Mouse (Mus musculus) lung, postnatal 0 days (tissue): ENCODE results near the gene Pgpep1. TPM values are rescaled to one million over a fixed set of nuclear protein-coding genes. Genes with fewer than 3 reads are reported as not detected.
A peak's percentile ranks its signal among the peaks of the same experiment; 100 is the strongest.

Experiments
- ATAC-seq: fragments of 200-750 bp; cut with Nextera tagmentation; 2 replicates; pipeline ENCODE4 v1.8.0; 2017; ENCODE audit warnings: moderate library complexity
- DNase-seq: peaks from one replicate; pipeline ENCODE4 v3.0.0-alpha.2; 2016; ENCODE audit warnings: low spot score
- H3K27ac ChIP-seq: fragments of 300-500 bp; sonication (generic); 2 replicates; pipeline ENCODE4 v1.5.1; 2014; ENCODE audit warnings: antibody characterized with exemption, mild to moderate bottlenecking, low read length, mixed read lengths
- H3K27me3 ChIP-seq: fragments of 300-500 bp; sonication (generic); replicated peaks from 2 replicates; pipeline ENCODE4 v1.6.1; 2014; ENCODE audit warnings: low read length, mixed read lengths; ENCODE audit not compliant: insufficient read depth
- H3K36me3 ChIP-seq: fragments of 300-500 bp; sonication (generic); 2 replicates; pipeline ENCODE4 v1.6.1; 2014; ENCODE audit warnings: low read length, mixed read lengths; ENCODE audit not compliant: insufficient read depth
- H3K4me1 ChIP-seq: fragments of 300-500 bp; sonication (generic); 2 replicates; pipeline ENCODE4 v1.6.1; 2014; ENCODE audit warnings: antibody characterized with exemption, low read depth, low read length, mixed read lengths; ENCODE audit not compliant: insufficient read depth
- H3K4me2 ChIP-seq: fragments of 300-500 bp; sonication (generic); replicated peaks from 2 replicates; pipeline ENCODE4 v1.6.1; 2014; ENCODE audit warnings: low read depth, mild to moderate bottlenecking, low read length, moderate library complexity, mixed read lengths
- H3K4me3 ChIP-seq: fragments of 300-500 bp; sonication (generic); 2 replicates; pipeline ENCODE4 v1.5.1; 2014; ENCODE audit warnings: low read depth, low read length
- H3K9ac ChIP-seq: fragments of 300-500 bp; sonication (generic); replicated peaks from 2 replicates; pipeline ENCODE4 v1.6.1; 2014; ENCODE audit warnings: low read depth, mild to moderate bottlenecking
- H3K9me3 ChIP-seq: fragments of 300-500 bp; sonication (generic); 2 replicates; pipeline ENCODE4 v1.6.1; 2016; ENCODE audit warnings: low read length, mixed read lengths
- CTCF ChIP-seq: IDR thresholded peaks from 2 replicates; pipeline ENCODE4 v1.5.1; 2016; ENCODE audit warnings: antibody characterized with exemption, mild to moderate bottlenecking
- EP300 ChIP-seq: IDR thresholded peaks from 2 replicates; pipeline ENCODE4 v1.6.1; 2016; ENCODE audit warnings: antibody characterized with exemption, mild to moderate bottlenecking, control low read depth
- WGBS: fragments of 180-500 bp; shearing (Covaris S2); extraction: QIAGEN DNeasy Blood & Tissue Kit; methylation state at CpG from one replicate; pipeline ENCODE4 v1.1.7; 2014; 5-methylcytosine and 5-hydroxymethylcytosine counted together
- polyA plus RNA-seq: library from polyadenylated mRNA; unstranded; fragments of >200 nt; fragmentation: Nextera tagmentation; extraction: Ambion mirVana; gene quantifications from 2 replicates; pipeline ENCODE4 v1.2.1, GENCODE M21; 2015

Gene Pgpep1
- polyA plus RNA-seq, 1 experiment from 2014 or later: 32.9 TPM

GRCm38 (mm10) chr8:70653226-70653625 lies 7.0 kb downstream of the Pgpep1 start:
- DNase-seq (peak; percentile 81), ATAC-seq (peak; percentile 31; the same call in 1 of the 2 replicates)
- Histone ChIP-seq H3K27ac (no peak overlapping the region), H3K9ac (no peak overlapping the region), H3K27me3 (no peaks in the 10 kb centered on the region), H3K9me3 (no peaks in the 10 kb centered on the region), H3K4me3 (no peak overlapping the region), H3K4me1 (peaks cover 15% of the 10 kb centered on the region; the same call in 1 of the 2 replicates), H3K4me2 (no peak overlapping the region), H3K36me3 (peaks cover 29% of the 10 kb centered on the region)
- peak; percentile 87 for TF ChIP-seq CTCF
- TF ChIP-seq EP300: peak; percentile 67
- WGBS: 43% methylated on average over 2 of the region's 2 CpGs

GRCm38 (mm10) chr8:70650351-70650750 lies 9.8 kb downstream of the Pgpep1 start:
- DNase-seq: no peak
- no peak for TF ChIP-seq CTCF
- no peak for TF ChIP-seq EP300
- peaks cover 26% of the 10 kb centered on the region; the same call in 1 of the 2 replicates for H3K4me1 ChIP-seq
- H3K4me3 ChIP-seq: no peak overlapping the region
- H3K36me3 ChIP-seq: peaks cover 20% of the 10 kb centered on the region
- H3K9ac ChIP-seq: no peak overlapping the region
- no peak overlapping the region for H3K27ac ChIP-seq
- H3K27me3 ChIP-seq: no peaks in the 10 kb centered on the region
- no peak overlapping the region for H3K4me2 ChIP-seq
- WGBS: 94% methylated on average over 17 of the region's 17 CpGs
- no peak for ATAC-seq
- H3K9me3 ChIP-seq: no peaks in the 10 kb centered on the region

- H3K4me2 ChIP-seq: no peak overlapping the region
- no peak overlapping the region for H3K4me3 ChIP-seq
- DNase-seq: peak; percentile 93
- H3K36me3 ChIP-seq: peaks cover 20% of the 10 kb centered on the region
- TF ChIP-seq CTCF: peak; percentile 5; the same call in 1 of the 2 replicates
- peak; percentile 82 for TF ChIP-seq EP300
- H3K27ac ChIP-seq: peak overlapping the region; percentile 34; the same call in 1 of the 2 replicates
- H3K9me3 ChIP-seq: no peaks in the 10 kb centered on the region
- WGBS: 15% methylated on average over 4 of the region's 4 CpGs
- H3K27me3 ChIP-seq: no peaks in the 10 kb centered on the region
- peak; percentile 85 for ATAC-seq
- H3K9ac ChIP-seq: no peak overlapping the region
- H3K4me1 ChIP-seq: peaks cover 26% of the 10 kb centered on the region; the same call in 1 of the 2 replicates
Observed at GRCm38 (mm10) chr8:70649324-70649723, 10.9 kb downstream of the Pgpep1 start.

- DNase-seq: no peak
- Histone ChIP-seq H3K4me1 (peaks cover 26% of the 10 kb centered on the region; the same call in 1 of the 2 replicates), H3K9ac (no peak overlapping the region), H3K27ac (peak overlapping the region; percentile 34), H3K4me3 (no peak overlapping the region), H3K9me3 (no peaks in the 10 kb centered on the region), H3K27me3 (no peaks in the 10 kb centered on the region), H3K4me2 (no peak overlapping the region), H3K36me3 (peaks cover 20% of the 10 kb centered on the region)
- 50% methylated on average over 3 of the region's 3 CpGs for WGBS
- peak; percentile 14 for ATAC-seq
- TF ChIP-seq CTCF (no peak), EP300 (no peak)
Observed at GRCm38 (mm10) chr8:70648921-70649320, 11.3 kb downstream of the Pgpep1 start.

GRCm38 (mm10) chr8:70648164-70648442 lies 12.1 kb downstream of the Pgpep1 start:
- no peaks in the 10 kb centered on the region for H3K27me3 ChIP-seq
- no peak for DNase-seq
- TF ChIP-seq CTCF (no peak), EP300 (no peak)
- H3K36me3 ChIP-seq: peaks cover 20% of the 10 kb centered on the region
- H3K4me3 ChIP-seq: no peak overlapping the region
- peaks cover 26% of the 10 kb centered on the region; the same call in 1 of the 2 replicates for H3K4me1 ChIP-seq
- no peak overlapping the region for H3K27ac ChIP-seq
- WGBS: 28% methylated on average over 1 of the region's 1 CpGs
- H3K4me2 ChIP-seq: no peak overlapping the region
- ATAC-seq: no peak
- H3K9ac ChIP-seq: no peak overlapping the region
- no peaks in the 10 kb centered on the region for H3K9me3 ChIP-seq

- no peaks in the 10 kb centered on the region for H3K9me3 ChIP-seq
- H3K4me1 ChIP-seq: peaks cover 26% of the 10 kb centered on the region; the same call in 1 of the 2 replicates
- H3K27ac ChIP-seq: no peak overlapping the region
- ATAC-seq (no peak), DNase-seq (no peak)
- peaks cover 20% of the 10 kb centered on the region for H3K36me3 ChIP-seq
- WGBS: 52% methylated on average over 8 of the region's 8 CpGs
- H3K4me2 ChIP-seq: no peak overlapping the region
- no peaks in the 10 kb centered on the region for H3K27me3 ChIP-seq
- no peak overlapping the region for H3K4me3 ChIP-seq
- TF ChIP-seq CTCF: no peak
- TF ChIP-seq EP300: no peak
- no peak overlapping the region for H3K9ac ChIP-seq
Observed at GRCm38 (mm10) chr8:70647343-70648163, 12.6 kb downstream of the Pgpep1 start.
